Mouse (Mus musculus): ENCODE results near the gene Eif4e3.

DNA sequence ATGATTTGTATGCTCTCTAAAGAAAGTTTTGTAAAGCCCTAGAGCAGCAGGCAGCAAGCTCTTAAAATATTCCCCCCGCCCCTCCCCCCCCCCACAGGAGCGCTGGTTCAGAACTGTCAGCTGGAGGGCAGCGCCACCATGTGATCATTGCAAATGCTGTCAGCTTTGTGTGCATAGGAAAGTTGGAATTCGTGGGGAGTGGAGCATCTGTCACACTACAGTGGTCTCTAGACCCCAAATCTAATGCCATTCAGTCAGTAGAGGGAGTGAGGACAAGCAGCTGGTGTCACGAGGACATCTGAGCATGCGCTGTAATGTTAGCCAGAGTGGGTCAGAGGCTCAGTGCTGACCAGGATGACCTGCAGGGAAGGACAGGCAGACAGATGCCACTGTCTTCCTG, 42.9 kb downstream of the Eif4e3 start:
- TF ChIP-seq CTCF (IDR thresholded peaks at IDR 0.05; ENCODE audit: low read depth) (peak; percentile 54), EP300 (IDR thresholded peaks at IDR 0.05; ENCODE audit: low read depth) (no peak)
